Mouse (Mus musculus) R1 (cell line): ENCODE measurements around the gene Ccdc40.

Experiments
- DNase-seq: peaks from one replicate; pipeline ENCODE4 v3.0.0-alpha.2; 2018; ENCODE audit warnings: low read depth, low spot score

Ccdc40 gene

GRCm38 (mm10) chr11:119228091-119228781 lies at the start of gene Ccdc40, which contains the start of gene Tbc1d16:
Gene Ccdc40, plus strand, starts transcription at chr11:119228572.
Gene Tbc1d16, minus strand, starts transcription at chr11:119228499.
- DNase-seq = peak; percentile 68

DNA sequence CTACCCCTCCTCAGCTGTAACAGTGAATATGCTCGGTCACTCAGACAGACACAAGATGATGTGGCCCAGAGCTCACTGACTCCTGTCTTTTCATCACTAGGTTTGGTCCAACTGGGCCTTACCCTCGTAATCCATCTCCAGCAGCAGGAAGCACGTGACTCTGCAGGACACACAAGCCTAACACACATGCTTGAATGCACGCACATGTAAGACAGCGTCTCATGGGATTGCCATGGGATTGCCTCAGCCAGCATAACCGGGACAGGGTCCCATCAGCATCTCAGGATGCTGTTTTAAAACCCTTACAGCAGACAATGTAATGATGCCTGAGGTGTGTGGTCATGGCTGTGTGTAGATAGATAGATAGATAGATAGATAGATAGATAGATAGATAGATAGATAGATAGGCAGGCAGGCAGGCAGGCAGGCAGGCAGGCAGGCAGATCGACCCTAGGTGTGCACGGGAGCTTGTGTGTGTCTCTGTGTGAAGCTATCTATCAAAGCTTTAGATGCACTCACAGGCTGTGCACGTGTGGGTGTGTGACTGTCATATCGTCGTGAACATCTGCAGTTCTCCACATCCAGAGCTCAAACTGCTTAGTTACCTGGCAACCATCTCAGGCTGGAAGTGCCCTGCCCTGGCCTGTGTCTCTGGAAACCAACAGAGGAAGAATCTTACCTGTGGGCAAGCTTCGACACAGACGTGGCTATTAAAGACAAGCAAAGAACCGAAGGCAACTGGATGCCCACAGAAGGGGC lies 47.4 kb upstream of the Ccdc40 start:
- DNase-seq = no peak

- DNase-seq = no peak
Observed at GRCm38 (mm10) chr11:119181861-119182395, 46.4 kb upstream of the Ccdc40 start.

GRCm38 (mm10) chr11:119183684-119184310 lies 44.6 kb upstream of the Ccdc40 start:
- peak; percentile 86 for DNase-seq

GRCm38 (mm10) chr11:119186381-119186780 lies 42.0 kb upstream of the Ccdc40 start:
- DNase-seq = no peak

DNA sequence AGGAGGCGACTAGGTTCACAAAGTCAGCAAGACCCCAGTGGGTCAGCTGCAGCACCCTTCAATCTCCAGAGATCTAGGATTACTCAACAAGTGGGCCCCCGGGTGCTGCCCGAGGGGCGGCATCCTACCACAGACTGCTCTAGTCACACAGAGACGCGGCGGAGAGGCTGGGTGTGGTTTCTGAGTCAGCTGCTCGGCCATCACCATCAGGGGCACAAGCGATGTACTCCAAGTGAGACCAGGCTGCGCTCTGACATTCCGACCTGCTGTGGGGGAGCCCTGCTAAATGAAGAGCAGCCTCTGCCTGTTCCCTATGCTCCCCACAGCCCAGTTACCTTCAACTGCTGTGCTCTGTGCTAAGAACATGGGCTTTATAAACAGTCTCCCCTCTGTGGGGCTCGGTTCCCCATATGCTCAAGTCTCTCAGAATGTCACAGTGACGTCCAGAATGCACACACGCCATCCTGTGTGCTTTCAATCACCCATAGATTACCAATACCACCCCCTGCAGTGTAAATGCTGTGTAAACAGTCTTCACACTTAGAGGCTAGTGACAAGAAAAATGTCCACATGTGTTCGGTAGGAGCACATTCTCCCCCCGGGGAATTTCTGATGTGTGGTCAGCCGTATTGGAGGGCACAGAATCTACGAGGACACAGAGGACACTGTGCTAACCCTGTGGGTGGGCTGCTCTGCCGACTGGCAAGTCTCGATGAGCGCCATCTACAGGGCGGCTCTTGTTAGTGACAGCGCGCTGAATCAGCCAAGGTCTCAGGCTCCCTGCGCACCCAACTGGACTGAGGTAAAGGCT lies 41.2 kb upstream of the Ccdc40 start:
- peak; percentile 63 for DNase-seq

DNA sequence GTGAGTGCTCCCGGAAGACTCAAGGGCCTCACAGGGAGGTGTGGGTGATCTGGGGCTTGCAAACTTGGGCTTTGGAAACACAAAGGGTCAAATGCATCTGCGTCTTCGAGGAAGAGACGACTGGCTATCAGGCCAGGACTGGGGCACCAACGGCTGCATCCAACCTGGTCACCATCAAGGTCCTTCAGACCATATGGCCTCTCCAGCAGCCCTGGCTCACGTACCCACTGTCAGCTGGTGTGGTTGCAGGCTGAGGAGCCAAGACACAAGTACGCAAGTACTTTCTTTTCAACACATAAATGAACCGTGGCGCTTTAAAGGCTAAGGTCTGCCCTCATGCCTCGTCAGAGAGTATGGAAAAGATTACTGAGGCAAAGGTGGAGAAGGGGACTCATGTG lies 40.6 kb upstream of the Ccdc40 start:
- DNase-seq = no peak

GRCm38 (mm10) chr11:119188389-119188788 lies 40.0 kb upstream of the Ccdc40 start:
- DNase-seq = no peak

GRCm38 (mm10) chr11:119189319-119189718 lies 39.1 kb upstream of the Ccdc40 start:
- DNase-seq = no peak

GRCm38 (mm10) chr11:119190498-119190897 lies 37.9 kb upstream of the Ccdc40 start:
- DNase-seq = peak; percentile 38

DNA sequence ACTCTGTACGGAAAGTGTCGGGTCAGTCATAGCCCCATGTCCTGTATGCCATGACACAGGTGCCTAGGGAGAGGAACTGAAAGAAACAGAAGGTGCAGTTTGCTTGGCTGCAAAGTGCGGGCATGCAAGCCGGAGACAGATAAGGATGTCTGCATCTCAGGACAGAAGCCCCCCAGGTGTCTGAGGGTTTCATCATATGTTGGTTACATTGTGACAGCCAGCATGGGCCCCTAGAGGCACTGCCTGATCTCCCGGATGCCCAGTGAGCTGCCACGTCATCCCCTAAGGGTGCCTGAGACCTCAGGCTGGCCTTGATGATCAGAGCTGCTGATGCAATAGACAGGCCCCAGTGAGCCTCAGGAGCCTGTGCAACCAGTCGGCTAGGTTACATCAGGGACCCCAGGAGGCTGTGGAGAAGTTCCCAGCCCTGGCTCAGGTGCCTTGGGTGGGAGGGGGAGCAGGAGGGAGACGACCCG lies 36.7 kb upstream of the Ccdc40 start:
- no peak for DNase-seq

DNA sequence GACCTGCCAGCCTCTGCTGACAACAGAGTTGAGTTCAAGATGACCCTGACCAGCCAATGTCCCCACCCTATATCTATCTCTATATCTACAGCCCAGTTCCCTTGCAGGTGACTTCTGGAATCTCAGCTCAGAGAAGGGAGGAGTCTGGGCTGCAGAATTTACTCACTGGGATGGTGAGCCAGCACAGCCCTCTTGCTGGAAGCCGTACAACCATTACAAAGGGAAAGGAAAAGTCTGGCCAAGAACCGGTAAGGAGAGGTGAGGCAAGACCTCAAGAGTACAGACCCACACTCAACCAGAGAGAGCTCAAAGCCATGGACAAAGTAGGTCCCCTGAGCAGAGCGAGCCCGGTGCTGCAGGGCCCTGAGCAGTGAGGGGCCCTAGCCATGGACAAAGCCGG lies 36.2 kb upstream of the Ccdc40 start:
- no peak for DNase-seq

GRCm38 (mm10) chr11:119192605-119193004 lies 35.8 kb upstream of the Ccdc40 start:
- no peak for DNase-seq

GRCm38 (mm10) chr11:119197618-119198563 lies 30.5 kb upstream of the Ccdc40 start:
- DNase-seq = no peak

DNA sequence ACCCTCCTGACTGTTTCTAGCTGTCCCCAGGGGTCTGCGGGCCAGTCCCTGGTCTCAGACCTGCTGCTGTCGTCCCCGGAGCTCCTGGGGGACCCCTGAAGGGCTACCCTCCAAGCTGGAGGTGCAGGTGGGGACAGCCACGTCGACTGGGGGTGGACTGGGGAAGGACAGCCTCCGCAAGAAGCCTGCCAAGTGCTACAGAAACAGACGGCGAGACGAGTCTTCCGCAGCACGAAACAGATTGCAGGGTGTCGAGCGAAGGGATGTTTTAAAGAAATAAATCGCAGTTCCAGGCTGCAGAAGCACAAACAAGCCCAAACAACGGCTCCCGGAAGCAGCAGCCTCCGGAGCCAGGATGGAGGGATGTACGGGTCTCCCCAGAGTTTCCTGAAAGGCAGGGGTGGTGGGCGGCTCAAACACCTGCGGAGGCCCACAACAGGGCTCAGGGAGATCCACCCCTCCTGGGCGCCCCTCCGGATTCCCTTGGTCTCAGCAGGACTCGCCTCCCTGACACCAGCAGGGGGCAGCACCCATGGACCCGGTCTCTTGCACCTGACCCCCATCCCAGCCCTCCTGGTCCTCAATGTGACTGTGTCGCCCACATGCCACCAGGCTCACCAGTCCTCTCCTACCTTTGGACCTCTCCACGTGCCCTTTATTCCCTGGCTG lies 29.7 kb upstream of the Ccdc40 start:
- DNase-seq = peak; percentile 29

DNA sequence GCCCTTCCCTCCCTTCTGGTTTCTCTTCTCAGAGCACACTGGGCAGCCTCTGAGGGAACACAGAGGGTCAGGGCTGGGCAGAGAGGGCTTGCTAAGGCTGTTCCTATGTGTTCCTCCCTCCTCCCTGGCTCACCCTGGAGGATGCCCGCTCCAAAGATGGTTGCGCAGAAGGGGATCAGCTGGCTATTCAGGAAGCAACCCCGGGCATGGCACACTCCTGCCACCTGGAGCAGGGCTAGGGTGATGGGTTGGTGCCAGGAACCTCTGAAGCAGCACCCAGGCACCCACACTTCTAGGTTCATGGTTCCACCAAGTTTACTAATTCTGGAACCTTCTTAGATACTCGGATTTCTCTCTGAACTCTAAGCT lies 29.2 kb upstream of the Ccdc40 start:
- DNase-seq = no peak

- DNase-seq = peak; percentile 36
Observed at GRCm38 (mm10) chr11:119203423-119203822, 24.9 kb upstream of the Ccdc40 start.

DNA sequence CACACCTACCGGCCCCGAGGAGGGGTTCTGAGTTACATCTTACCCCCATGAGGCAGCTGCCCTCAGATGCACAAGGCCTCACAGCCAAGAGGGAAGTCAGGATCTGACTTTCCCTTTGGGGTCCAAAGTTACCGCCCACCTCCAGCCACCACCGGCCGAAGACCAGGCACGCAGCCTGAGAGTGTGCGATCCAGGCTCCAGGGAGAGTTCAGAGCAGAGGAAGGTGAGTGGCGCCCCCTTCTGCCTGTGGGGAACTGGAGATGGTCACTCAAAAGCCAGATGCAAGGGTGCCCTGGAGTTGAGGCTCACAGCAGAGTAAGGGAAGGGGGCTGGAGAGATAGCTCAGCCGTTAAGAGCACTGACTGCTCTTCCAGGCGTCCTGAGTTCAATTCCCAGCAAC lies 22.6 kb upstream of the Ccdc40 start:
- DNase-seq = peak; percentile 58

DNA sequence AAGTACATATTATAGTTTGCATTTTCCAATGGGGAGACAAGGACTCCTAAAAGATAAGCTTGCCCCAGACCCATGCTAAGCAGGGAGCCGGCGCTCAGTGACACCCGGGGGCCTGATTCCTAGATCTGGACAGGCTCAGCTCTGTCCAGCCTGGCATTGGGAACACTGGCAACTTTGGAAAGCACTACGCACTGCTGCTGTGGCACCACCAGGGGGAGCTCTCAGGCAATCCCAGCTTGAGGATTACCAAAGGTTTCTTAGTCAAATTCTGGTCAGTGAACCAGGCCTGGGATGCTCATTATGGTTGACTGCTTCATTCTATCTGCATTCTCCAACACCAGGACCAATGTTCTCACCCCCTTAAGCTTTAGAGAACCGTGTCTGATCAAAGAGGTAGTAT lies 21.8 kb upstream of the Ccdc40 start:
- peak; percentile 75 for DNase-seq

DNA sequence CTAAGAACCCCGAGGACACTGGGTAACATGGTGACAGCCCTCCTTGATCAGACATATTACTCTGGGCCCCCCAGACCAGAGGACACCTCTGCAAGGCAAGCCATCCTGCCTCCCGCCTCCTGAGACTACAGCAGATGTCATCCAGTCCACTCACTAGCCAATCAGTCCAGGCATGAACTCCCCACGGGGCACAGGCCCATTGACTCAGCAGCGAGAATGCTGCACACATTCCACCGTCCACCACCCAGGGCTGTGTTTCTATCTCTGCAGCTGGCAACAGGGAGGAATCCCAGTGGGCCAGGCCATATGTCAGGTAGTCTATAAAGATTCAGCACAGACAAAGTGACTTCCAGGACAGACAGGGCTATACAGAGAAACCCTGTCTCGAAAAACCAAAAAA lies 20.4 kb upstream of the Ccdc40 start:
- no peak for DNase-seq
